ENCODE assay signal across 42 mouse cellular contexts in the genomic region with DNA sequence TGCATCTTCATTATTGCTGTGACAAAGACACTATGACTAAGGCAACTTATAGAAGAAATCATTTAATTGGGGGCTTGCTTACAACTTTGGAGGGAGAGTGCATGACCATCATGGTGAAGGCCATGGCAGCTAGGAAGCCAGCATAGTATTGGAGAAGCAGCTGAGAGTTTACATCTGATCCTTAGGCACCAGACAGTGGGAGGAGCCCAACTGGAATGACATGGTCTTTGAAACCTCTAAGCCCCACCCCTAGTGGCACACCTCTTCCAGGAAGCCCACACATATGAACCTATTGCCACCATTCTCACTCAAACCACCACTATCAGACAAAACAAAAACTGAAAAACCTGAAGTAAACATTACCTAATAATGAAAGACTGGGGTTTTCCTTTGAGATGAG. TPM values are rescaled to one million over a fixed set of nuclear protein-coding genes. Genes with fewer than 3 reads are reported as not detected.
"Had no signal": no experiment of that assay in that cellular context is flagged by ENCODE, and none has a peak within 500 bp of the region (broad histone marks: within the 10 kb centered on the region; RNA-seq: fewer than 3 reads in every experiment).

No protein-coding gene starts in this region.

- H3K27ac ChIP-seq: heart, embryonic 13.5 days; heart, embryonic 15.5 days; hindbrain, embryonic 10.5 days; hindbrain, embryonic 12.5 days; hindbrain, embryonic 13.5 days; hindbrain, embryonic 14.5 days; hindbrain, embryonic 15.5 days; hindbrain, postnatal 0 days; intestine, embryonic 15.5 days; kidney, embryonic 15.5 days; kidney, postnatal 0 days; layer of hippocampus, adult 2 months; left cerebral cortex, adult 2 months had no signal

- H3K36me3 ChIP-seq: heart, embryonic 12.5 days; heart, embryonic 13.5 days; heart, embryonic 15.5 days; hindbrain, embryonic 10.5 days; hindbrain, embryonic 12.5 days; hindbrain, embryonic 13.5 days; hindbrain, embryonic 15.5 days; intestine, embryonic 15.5 days; kidney, embryonic 15.5 days had no signal

- H3K27me3 ChIP-seq: heart, embryonic 12.5 days; heart, embryonic 13.5 days; heart, embryonic 15.5 days; hindbrain, embryonic 12.5 days; hindbrain, embryonic 13.5 days; hindbrain, embryonic 15.5 days; intestine, embryonic 15.5 days; kidney, embryonic 15.5 days had no signal

- DNase-seq: heart, postnatal 10 days; heart, postnatal 14 days; heart, postnatal 36 days; heart, postnatal 4 days; kidney, adult 11 months; kidney, adult 18-20 months; kidney, adult 2 months; kidney, adult 8-10 months; kidney, adult 9 months; kidney, postnatal 10 days; kidney, postnatal 14 days; kidney, postnatal 25 days; kidney, postnatal 36 days; kidney, postnatal 4 days; layer of hippocampus, adult 9-11 months; layer of hippocampus, postnatal 36 days had no signal

- H3K4me3 ChIP-seq: heart, embryonic 12.5 days; heart, embryonic 13.5 days; heart, embryonic 15.5 days; hindbrain, embryonic 10.5 days; hindbrain, embryonic 12.5 days; hindbrain, embryonic 13.5 days; hindbrain, embryonic 15.5 days; intestine, embryonic 15.5 days; kidney, embryonic 15.5 days; layer of hippocampus, adult 2 months; left cerebral cortex, adult 2 months had no signal

- H3K4me1 ChIP-seq: heart, embryonic 12.5 days; heart, embryonic 13.5 days; heart, embryonic 15.5 days; hindbrain, embryonic 10.5 days; hindbrain, embryonic 12.5 days; hindbrain, embryonic 13.5 days; hindbrain, embryonic 15.5 days; intestine, embryonic 15.5 days; kidney, embryonic 15.5 days had no signal

- H3K9me3 ChIP-seq: heart, embryonic 12.5 days; heart, embryonic 13.5 days; heart, embryonic 15.5 days; hindbrain, embryonic 10.5 days; hindbrain, embryonic 12.5 days; hindbrain, embryonic 13.5 days; hindbrain, embryonic 15.5 days; intestine, embryonic 15.5 days; kidney, embryonic 15.5 days had no signal

RNA-seq across cellular contexts. Expression of gene 4930524B15Rik, which starts 5.3 kb away (rescaled TPM):
- total RNA-seq: heart, postnatal 10 days; heart, postnatal 14 days; heart, postnatal 25 days; heart, postnatal 36 days; heart, postnatal 4 days; hematopoietic stem cell, adult 5-6 weeks; layer of hippocampus, adult 18-20 months; layer of hippocampus, adult 2 months; layer of hippocampus, postnatal 10 days; layer of hippocampus, postnatal 14 days; layer of hippocampus, postnatal 36 days; left cerebral cortex, adult 2 months had no signal
- polyA plus RNA-seq: heart, embryonic 14.5 days; heart, embryonic 16.5 days; inflammation-experienced regulatory T-cells, adult 6 months; intestine, embryonic 14.5 days; intestine, embryonic 15.5 days; intestine, embryonic 16.5 days; kidney, adult 2 months; kidney, embryonic 16.5 days; large intestine, adult 2 months had no signal
